Mouse (Mus musculus): ENCODE results near the gene Rbm44.

- TF ChIP-seq CTCF (IDR thresholded peaks at IDR 0.05; ENCODE audit: insufficient read depth, low read depth, low read length) (no peak), POLR2A (IDR thresholded peaks at IDR 0.05; ENCODE audit: insufficient read depth, low read depth, low read length) (no peak)
Observed at GRCm38 (mm10) chr1:91209785-91210184, 64.9 kb downstream of the Rbm44 start.

Measured in olfactory bulb, adult 2 months (tissue).